Mouse (Mus musculus) R1 (cell line): ENCODE data around the gene Cacng8.

Source experiments
- DNase-seq: peaks from one replicate; pipeline ENCODE4 v3.0.0-alpha.2; 2018; ENCODE audit warnings: low read depth, low spot score

The Cacng8 gene

DNA sequence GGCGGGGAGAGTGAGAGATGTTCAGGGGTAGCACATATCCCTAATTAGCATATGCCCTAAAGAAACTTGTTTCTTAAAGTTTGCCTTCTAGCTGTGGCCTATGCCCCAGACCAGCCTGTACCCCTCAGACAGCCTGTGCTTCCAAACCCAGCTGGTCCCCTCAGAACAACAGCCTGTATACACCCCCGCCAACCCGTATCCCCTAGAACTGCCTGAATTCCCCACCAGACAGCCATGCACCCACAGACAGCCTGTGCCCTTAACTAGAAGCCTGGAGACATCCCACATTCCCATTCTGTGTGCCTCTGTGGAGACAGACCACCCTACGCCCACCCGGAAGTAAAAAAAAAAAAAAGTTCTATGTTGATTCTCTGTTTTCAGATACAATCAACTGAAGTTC is 34.7 kb downstream of the Cacng8 start:
- no peak for DNase-seq

DNA sequence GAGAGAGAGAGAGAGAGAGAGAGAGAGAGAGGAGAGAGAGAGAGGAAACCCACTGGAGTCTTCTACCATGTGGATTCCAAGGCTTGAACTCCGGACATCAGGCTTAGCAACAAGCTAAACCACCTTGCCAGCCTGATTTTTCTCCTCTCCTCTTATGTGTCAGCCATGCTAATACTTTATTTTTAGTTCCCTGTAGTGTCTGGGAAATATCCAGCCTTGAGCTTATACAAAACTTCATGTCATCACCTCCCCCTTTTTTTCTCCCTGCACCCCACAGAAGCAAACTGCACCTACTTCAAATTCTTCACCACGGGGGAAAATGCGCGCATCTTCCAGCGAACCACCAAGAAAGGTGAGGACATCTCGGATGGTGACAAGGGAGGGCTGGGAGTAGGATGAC is 39.7 kb downstream of the Cacng8 start:
- no peak for DNase-seq

DNA sequence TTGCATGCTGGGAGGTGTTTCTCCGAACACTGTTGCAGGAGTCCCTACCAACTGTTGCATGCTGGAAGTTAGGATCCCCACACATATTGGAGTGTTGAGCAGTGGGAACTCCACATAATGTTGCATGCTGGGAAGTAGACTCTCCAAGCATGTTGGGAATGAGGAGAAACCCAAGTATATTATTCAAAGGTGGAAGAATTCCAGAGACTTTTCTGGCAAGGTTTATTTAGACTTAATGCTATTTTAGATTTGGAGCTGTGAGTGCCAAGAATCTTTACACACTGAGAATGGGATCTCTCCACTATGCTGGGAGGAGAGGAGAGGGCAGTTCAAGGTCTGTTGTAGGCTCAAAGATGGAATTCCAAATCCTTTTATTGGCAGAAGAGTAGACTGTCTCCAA is 41.6 kb downstream of the Cacng8 start:
- no peak for DNase-seq

DNA sequence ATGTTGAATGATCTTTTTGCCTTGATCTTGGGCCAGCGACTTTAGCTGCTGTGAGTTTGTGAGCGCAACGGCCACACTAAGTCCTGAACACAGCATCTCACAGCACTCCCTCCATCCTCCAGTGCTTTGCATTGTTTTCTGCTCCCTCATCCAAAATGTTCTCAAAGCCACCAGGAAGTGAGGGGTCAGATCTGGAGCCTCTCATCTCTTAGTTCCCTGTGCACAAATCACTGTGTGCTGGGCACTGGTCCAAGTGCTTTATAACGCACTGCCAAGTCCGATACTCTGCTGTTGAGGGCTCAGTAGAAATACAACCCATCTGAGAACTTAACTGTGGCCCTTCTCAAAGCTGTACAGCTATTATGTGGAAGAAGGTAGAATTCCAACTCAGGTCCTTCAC is 47.5 kb downstream of the Cacng8 start:
- DNase-seq = no peak

DNA sequence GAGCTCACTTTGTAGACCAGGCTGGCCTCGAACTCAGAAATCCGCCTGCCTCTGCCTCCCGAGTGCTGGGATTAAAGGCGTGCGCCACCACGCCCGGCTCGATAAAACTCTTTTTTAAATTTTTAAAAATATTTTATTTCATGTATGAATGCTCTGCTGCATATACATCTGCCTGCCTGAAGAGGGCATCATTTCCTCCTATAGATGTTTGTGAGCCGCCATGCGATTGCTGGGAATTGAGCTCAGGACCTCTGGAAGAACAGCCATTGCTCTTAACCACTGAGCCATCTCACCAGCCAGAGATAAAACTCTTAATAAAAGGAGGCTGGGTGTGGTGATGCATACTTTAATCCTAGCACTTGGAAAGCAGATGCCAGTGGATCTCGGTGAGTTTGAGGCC is 49.5 kb downstream of the Cacng8 start:
- DNase-seq = peak; percentile 68

DNA sequence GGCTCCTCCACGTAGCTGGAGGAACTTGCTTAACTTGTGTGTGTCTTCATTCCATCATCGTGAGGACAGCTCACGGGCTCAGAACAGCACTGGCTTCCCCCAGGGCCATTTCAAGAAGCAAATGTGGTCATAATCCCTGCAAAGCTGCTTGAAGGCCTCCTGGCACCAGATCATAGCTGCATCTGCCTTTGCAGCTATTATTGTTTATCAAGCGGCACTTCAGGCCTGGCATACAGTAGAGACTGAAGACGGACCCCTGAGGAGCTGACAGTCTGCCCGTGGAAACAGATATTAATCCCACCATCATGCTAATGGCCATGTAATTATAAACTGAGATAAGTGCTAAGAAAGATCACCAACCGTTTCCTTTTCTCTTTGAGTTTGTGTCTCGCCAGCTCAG is 50.0 kb downstream of the Cacng8 start:
- no peak for DNase-seq

DNA sequence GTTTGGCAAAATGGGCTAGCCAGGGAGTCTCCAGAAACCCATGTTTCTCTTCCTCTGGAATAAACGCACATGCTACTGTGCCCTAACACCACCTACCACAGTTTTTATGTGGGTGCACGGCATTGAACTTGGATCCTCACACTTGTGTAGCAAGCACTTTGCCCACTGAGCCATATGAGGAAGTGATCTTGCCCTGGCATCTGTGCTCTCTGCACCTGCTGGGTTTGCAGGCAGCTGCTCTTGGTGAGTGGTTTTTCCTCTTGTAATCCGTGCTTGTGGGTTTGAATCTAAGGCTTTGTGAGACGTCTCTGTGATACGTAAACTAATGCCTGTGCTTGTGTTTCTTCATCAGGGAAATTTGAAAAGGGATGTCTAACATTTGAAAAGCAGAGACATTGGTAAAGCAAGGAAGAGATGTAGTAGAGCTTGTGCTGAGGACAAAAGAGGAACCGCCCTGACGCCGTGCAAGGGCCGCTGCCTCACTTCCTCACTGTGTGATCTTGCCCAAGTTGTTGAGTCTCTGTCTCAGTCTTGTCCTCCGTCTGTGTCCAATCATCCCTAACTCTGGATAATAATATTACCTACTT is 52.1 kb downstream of the Cacng8 start:
- no peak for DNase-seq

DNA sequence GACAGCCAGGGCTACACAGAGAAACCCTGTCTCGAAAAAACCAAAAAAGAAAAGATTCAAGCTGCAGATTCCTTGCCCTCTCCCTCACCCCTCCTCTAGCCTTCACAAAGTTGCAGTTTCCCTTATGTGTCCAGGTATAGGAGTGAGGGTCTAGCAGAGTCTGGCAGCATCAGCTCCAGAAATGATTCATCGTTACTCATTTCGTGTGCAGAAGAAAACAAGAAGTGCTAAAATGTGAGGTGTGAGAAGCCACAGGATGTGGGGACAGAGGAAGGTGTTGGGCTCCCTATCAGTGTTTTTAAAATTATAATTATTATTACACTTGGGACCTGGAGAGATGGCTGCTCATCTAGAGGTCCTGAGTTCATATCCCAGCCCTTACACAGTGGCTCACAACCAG is 54.2 kb downstream of the Cacng8 start:
- DNase-seq = no peak

DNA sequence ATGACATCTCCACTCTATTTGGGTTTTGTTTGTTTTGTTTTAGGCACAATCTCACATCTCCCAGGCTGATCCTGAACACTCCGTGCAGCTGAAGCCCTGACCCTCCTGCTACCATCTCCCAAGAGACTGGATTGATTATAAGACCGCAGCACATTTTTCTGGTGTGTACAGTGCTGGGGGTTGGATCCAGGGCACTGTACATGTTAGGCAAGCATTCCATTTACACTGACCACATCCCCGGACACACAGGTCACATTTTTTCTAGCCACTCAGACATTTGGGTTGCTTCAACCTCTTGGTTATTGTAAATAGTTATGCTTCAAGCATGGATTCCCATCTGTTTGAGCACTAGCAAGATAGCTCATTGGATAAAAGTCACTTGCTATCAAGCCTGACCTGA is 56.1 kb downstream of the Cacng8 start:
- no peak for DNase-seq

DNA sequence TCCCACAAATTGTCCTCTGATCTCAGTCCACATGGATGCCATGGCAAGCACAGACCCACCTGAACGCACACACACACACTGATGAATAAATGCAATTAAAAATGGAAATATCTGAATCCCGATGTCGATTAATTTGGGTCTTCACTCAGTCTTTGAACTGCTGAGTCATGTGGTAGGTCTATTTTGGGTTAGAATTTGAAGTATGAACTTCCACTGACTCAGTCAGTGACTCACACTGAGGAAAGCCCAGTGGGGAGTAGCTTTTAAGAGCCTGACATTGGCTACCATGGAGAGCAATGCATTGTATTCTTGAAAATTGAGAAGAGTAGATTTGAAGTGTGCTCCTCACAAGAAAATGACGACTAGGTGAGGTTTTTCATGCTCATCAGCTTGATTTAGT is 56.5 kb downstream of the Cacng8 start:
- peak; percentile 34 for DNase-seq

DNA sequence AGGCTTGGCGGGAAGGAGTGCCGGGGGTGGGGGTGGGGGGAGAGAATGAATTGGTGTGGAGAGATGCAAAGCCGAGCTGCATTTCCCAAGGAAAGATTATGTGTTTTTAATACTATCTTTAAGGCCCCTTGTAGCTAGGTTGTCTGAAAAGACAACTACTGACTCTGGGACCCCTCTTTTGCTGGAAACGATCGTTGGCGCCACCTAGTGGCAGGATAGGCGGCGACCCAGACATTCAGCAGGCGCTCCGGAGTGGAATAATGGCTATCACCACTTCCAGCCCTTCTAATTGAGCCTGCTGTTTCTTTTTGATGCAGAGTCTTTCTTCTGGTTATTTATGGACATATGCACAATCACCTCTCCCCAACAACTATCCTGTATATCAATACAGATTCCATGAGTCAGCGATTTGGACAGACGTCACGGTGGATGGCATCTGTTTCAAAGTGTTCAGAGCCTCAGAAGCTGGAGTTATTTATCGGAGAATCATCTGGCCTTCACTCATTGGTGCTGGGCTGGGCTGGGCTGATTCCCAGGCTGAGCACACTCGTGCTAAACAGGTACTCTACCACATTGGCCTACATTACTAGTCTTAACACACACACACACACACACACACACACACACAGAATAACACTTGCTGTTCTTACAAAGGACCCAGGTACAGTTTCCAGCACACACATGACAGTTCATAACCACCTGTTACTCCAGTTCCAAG is 58.4 kb downstream of the Cacng8 start:
- DNase-seq = peak; percentile 77

DNA sequence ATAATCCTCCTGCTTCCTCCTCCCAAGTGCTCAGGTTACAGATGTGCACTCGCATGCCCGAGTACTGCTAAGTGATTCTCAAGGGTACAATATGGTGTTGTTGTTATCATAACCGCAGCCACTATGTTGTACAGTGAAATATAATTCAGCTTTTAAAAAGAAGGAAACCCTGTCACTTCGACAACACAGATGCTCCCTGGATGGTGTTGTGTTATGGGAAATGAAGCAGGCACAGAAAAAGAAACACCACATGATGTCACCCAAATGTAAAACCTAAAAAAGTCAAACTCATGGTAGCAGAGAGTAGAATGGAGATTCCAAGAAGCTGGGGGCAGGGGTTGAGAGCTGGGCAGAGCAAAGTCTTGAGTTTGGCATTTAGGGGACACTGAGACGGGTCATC is 60.2 kb downstream of the Cacng8 start:
- DNase-seq = no peak

DNA sequence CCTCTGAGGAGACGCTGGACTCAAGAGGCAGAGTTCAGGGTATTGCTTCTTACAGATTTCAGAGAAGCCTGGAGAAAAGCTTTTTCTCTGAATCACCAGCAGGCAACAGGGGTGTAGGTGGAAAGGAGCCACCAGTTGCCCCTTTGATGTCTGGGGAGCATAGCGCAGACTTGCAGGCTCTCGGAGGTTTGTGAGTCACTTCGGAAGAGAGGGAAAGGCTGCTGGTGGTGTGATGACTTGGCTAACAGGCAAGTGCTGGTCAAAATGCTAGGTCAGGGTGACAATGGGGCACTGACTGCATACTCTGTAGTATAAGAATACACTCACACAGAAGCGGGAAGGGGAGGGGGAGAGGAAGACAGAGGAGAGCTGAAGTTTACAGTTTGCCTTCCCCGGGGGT is 60.7 kb downstream of the Cacng8 start:
- DNase-seq = no peak

DNA sequence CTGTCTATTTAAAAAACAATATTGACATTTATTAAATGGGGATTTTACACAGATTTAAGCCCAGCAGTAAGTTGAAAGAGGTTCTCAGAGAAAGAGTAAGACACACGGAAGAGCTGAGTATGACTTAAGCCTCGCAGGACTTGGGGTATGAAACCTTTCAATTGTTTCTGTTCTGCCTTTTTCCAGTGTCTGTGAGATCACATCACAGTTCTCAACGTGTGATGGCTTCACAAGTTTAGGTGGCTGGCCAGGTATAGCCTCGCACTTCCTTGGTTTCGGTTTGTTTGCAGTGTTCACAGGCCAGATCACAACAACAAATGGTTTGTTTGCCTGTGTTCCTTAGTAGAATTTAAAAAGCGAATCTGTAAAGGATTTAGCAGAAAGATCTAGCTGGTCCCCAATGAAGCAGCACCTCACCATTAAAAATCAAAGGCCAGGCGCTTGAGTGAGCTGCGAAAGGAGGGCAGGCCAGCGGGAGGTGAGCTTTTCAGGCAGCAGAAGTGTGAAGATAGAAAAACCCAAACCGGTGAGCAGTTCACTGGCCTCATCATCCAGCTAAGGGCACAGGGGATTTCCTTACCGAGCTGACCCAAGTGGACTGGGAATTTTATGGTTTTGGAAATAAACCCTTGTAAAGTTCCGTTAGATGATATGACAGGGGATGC is 62.5 kb downstream of the Cacng8 start:
- DNase-seq = no peak

DNA sequence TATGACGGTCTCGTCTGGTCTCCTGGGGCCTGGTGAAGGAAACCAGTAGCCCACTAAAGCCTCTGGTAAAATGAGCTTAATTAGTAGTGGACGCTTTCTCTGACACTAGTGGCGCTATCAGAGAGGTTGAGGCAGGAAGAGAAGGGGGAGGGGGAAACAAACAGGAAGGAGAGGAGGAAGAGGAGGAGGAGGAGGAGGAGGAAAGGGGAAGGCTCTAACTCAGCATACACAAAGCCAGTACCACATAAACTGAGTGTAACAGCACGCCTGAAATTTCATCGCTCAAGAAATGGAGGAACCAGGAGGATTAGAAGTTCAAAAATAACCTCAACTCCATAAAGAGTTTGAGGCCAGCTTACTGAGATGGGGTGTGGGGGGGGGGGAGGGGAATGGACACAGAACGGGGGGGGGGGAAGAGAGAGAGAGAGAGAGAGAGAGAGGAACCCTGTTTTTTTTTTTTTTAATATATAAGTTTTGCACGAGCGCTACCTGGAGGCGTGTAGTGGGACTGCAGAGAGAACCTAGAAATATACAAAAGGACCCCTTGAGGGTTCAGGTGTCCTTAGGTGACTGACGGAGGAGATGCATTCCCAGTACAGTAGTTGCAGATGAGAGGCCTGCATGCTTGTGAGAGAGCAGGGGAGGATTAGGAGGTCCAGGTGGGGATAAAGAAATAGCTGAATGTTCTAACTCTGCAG is 63.2 kb downstream of the Cacng8 start:
- DNase-seq = peak; percentile 33

DNA sequence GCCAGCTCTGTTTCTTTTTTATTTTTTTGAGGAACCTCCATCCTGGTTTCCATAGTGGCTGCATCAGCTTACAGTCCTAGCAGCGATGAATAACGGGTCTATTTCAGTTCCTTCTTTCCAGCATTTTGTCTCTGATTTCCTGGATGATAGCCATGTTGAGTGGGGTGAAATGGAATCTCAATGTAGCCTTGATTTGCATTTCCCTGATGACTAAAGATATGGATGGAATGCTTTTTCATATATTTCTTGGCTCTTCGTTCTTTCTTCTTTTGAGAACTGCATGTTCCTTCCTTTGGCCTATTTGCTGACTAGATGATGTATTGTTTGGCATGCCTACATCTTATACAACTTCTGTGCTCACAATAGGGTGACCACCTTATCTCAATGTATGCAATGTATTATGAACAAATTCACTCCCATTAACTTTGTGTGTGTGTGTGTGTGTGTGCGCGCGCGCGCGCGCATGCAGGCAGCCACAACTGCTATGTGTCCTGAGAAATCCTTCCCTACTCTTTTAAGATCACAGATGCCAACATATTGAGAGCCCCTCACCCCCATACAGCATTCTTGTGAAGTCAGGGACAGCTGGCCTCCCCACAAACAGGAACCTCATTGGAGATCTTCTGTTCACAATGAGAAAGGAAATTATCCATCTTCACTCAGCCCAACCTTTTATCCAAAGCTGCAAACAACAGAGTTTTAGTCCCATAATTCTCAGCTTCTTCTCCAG is 66.8 kb downstream of the Cacng8 start:
- DNase-seq = no peak

DNA sequence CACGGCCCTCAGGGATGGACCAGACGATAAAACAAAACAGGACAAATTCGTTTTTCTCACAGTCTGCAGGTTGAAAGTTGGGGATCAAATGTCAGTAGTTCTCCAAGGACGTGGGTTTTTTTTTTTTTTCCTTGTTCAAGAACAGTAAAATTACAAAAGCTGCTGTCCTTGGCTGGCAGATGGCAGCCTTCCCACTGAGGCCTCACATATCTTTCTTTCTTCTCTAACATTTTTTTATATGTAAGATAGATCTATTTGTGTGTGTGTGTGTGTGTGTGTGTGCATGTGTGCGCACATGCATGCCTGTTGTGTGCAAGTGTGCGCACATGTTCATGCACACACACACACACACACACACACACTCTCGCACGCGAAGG is 67.3 kb downstream of the Cacng8 start:
- DNase-seq = no peak

DNA sequence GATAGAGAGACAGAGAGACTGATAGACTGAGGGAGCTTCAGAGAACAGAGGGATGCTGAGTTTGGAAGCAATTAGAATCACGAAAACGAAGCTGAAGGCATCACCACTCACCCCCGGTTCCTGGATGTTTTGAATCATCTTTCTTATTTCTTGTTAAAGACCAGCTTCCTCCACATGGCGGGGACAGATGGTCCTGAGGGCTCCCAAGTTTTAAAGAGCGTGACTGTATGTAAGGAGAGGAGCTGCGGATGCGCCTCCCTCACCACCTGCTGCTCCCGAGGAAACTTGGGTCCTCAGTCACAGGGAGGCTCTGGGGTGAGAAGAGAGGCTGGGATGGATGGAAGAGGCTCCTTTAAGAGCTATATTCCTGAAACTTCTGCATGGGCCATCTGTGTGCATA is 69.8 kb downstream of the Cacng8 start:
- no peak for DNase-seq

DNA sequence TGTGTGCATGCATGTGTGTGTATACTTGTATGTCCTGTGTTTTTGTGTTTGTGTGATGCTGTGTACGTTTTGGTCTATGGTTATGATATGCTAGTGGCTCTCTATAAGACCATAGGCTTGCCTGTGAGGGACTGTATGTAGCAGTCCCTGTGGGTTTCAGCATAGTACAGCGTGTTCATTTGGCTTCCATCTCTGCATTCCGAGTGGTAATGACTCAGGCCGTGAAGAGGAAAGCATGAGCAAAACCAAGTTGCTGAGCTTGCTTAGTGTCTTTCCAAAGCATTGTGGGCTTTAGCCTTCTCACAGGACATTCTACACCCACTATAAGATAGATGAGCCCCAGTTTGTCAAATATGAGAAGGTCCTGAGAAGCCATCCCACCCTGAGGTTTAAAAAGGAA is 72.8 kb downstream of the Cacng8 start:
- no peak for DNase-seq
